Mouse (Mus musculus): ENCODE measurements around the gene Nav2. TPM values are rescaled to one million over a fixed set of nuclear protein-coding genes. Genes with fewer than 3 reads are reported as not detected.

Gene Nav2
- polyA plus RNA-seq, 1 experiment: 21.9 TPM

- Histone ChIP-seq H3K27me3 (ENCODE audit: control insufficient read depth, insufficient read depth, insufficient read length) (no peaks in the 10 kb centered on the region), H3K4me3 (peak overlapping the region; percentile 75), H3K36me3 (ENCODE audit: control insufficient read depth, insufficient read depth) (peaks cover 15% of the 10 kb centered on the region), H3K79me2 (ENCODE audit: control insufficient read depth, insufficient read depth) (peaks cover 45% of the 10 kb centered on the region), H3K4me2 (ENCODE audit: low read depth) (peak overlapping the region; percentile 99), H3ac (ENCODE audit: control insufficient read depth, insufficient read length) (peak overlapping the region; percentile 20)
- TF ChIP-seq CEBPB (IDR thresholded peaks at IDR 0.05; ENCODE audit: insufficient read depth, poor library complexity, severe bottlenecking) (no peak), MYOD1 (IDR thresholded peaks at IDR 0.05; ENCODE audit: control insufficient read depth in 1 of 3, insufficient read length in 2 of 3, low read depth in 2 of 3) (peak in 1 of 3 experiments; percentile 28), MYOG (IDR thresholded peaks at IDR 0.05; ENCODE audit: control insufficient read depth in 1 of 3, insufficient read depth in 1 of 3, insufficient read length in 2 of 3, low read depth in 2 of 3) (peak in 1 of 3 experiments; percentile 21), E2F4 (IDR thresholded peaks at IDR 0.05; ENCODE audit: insufficient read depth) (peak; percentile 83), POLR2A (IDR thresholded peaks at IDR 0.05; ENCODE audit: insufficient read length, low read depth) (peak; percentile 62), POLR2AphosphoS2 (IDR thresholded peaks at IDR 0.05; ENCODE audit: insufficient read length, low read depth) (peak; percentile 50), TCF12 (IDR thresholded peaks at IDR 0.05; ENCODE audit: insufficient read depth, poor library complexity, severe bottlenecking) (no peak), TCF3 (IDR thresholded peaks at IDR 0.05; ENCODE audit: insufficient read length, low read depth) (no peak), MAX (IDR thresholded peaks at IDR 0.05; ENCODE audit: low read depth) (no peak), REST (IDR thresholded peaks at IDR 0.05; ENCODE audit: insufficient read depth, insufficient read length) (no peak), SRF (IDR thresholded peaks at IDR 0.05; ENCODE audit: control insufficient read depth, insufficient read length, low read depth) (no peak), USF1 (IDR thresholded peaks at IDR 0.05; ENCODE audit: low read depth) (no peak)
These were observed 27.7 kb upstream of the Nav2 start for GRCm38 (mm10) chr7:48880591-48881481.

DNA sequence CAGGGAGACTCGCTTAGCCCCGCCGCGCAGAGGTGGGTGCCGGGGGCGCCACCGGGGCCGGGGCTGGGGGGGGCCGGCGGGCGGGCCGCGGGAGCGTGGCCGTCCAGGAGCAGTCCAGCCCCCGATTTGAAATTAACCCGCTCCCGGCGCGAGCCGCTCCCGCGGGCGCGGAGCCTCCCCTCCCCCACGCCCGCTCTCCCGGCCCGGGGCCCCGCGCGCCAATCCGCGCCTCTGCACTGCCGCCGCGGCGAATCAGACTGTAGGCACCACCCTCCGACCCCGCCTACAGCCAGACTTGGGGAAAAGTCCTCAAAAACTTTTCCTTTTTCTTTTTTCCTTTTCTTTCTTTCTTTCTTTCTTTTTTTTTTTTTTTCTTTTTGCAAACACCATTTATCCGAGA lies 27.0 kb upstream of the Nav2 start, which contains the start of gene E2f8:
TSS of gene E2f8 (minus strand) at position 111 of the 400 bp plus-strand sequence.
- Histone ChIP-seq H3K4me2 (ENCODE audit: low read depth) (peak within 1 kb of the TSS; percentile 99), H3K27me3 (ENCODE audit: control insufficient read depth, insufficient read depth, insufficient read length) (no peaks in the 10 kb centered on the region), H3K4me3 (peak within 1 kb of the TSS; percentile 75), H3ac (ENCODE audit: control insufficient read depth, insufficient read length) (peak within 1 kb of the TSS; percentile 20), H3K79me2 (ENCODE audit: control insufficient read depth, insufficient read depth) (peaks cover 38% of the 10 kb centered on the region), H3K36me3 (ENCODE audit: control insufficient read depth, insufficient read depth) (peaks cover 10% of the 10 kb centered on the region)
- TF ChIP-seq E2F4 (IDR thresholded peaks at IDR 0.05; ENCODE audit: insufficient read depth) (peak; percentile 76), POLR2AphosphoS2 (IDR thresholded peaks at IDR 0.05; ENCODE audit: insufficient read length, low read depth) (no peak)

DNA sequence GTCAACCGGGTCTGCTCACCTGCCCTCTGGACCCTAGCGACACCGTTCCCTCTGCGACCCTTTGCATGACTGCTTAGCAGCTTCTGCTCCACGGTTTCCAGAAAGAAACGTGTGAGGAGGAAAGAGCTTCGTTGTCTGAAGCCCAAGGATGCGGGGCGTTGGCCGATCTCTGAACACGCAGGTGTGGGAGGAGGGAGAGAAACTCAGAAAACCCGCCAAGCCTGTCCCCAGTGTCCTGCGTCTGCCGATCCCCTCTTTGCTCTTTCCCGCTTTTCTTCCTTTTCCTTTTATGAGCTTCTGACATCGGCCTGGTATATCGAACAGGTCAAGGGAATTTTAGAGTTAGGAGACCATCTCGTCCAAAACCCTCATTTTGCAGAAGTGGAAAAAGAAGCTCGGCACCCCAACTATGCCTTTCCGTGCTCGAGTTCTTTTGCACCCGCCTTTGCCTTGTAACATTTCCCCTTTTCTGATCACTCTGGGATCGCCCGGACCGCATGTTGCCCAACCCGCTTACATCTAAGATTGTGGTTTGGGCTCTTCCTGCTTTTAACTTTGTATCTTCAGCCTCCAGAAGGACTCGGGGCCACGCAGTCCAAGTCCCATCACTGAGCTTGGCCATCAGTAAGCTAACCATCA lies 26.4 kb upstream of the Nav2 start:
- Histone ChIP-seq H3K4me3 (peak overlapping the region; percentile 75), H3K79me2 (ENCODE audit: control insufficient read depth, insufficient read depth) (peaks cover 32% of the 10 kb centered on the region), H3ac (ENCODE audit: control insufficient read depth, insufficient read length) (peak overlapping the region; percentile 20), H3K36me3 (ENCODE audit: control insufficient read depth, insufficient read depth) (peaks cover 5% of the 10 kb centered on the region), H3K27me3 (ENCODE audit: control insufficient read depth, insufficient read depth, insufficient read length) (no peaks in the 10 kb centered on the region), H3K4me2 (ENCODE audit: low read depth) (peak overlapping the region; percentile 86)
- peak; percentile 17 for TF ChIP-seq POLR2A (IDR thresholded peaks at IDR 0.05; ENCODE audit: insufficient read length, low read depth)
- TF ChIP-seq MYOD1 (IDR thresholded peaks at IDR 0.05; ENCODE audit: control insufficient read depth in 1 of 3, insufficient read length in 2 of 3, low read depth in 2 of 3): no peak
- no peak for TF ChIP-seq CEBPB (IDR thresholded peaks at IDR 0.05; ENCODE audit: insufficient read depth, poor library complexity, severe bottlenecking)
- no peak for TF ChIP-seq MAX (IDR thresholded peaks at IDR 0.05; ENCODE audit: low read depth)

GRCm38 (mm10) chr7:48883525-48884265 lies 24.8 kb upstream of the Nav2 start:
- H3K36me3 ChIP-seq (ENCODE audit: control insufficient read depth, insufficient read depth): no peaks in the 10 kb centered on the region
- no peak overlapping the region for H3K4me3 ChIP-seq
- TF ChIP-seq CEBPB (IDR thresholded peaks at IDR 0.05; ENCODE audit: insufficient read depth, poor library complexity, severe bottlenecking) (peak; percentile 84), MYOG (IDR thresholded peaks at IDR 0.05; ENCODE audit: control insufficient read depth in 1 of 3, insufficient read depth in 1 of 3, insufficient read length in 2 of 3, low read depth in 2 of 3) (no peak), USF1 (IDR thresholded peaks at IDR 0.05; ENCODE audit: low read depth) (no peak), MYOD1 (IDR thresholded peaks at IDR 0.05; ENCODE audit: control insufficient read depth in 1 of 3, insufficient read length in 2 of 3, low read depth in 2 of 3) (peak; percentile 23 to 95 (median 94)), TCF12 (IDR thresholded peaks at IDR 0.05; ENCODE audit: insufficient read depth, poor library complexity, severe bottlenecking) (peak; percentile 74), TCF3 (IDR thresholded peaks at IDR 0.05; ENCODE audit: insufficient read length, low read depth) (no peak)
- peaks cover 20% of the 10 kb centered on the region for H3K79me2 ChIP-seq (ENCODE audit: control insufficient read depth, insufficient read depth)
- H3K4me2 ChIP-seq (ENCODE audit: low read depth): peak overlapping the region; percentile 86
- no peak overlapping the region for H3ac ChIP-seq (ENCODE audit: control insufficient read depth, insufficient read length)
- H3K27me3 ChIP-seq (ENCODE audit: control insufficient read depth, insufficient read depth, insufficient read length): no peaks in the 10 kb centered on the region

- Histone ChIP-seq H3K4me3 (no peak overlapping the region), H3K79me2 (ENCODE audit: control insufficient read depth, insufficient read depth) (peaks cover 15% of the 10 kb centered on the region), H3K27me3 (ENCODE audit: control insufficient read depth, insufficient read depth, insufficient read length) (no peaks in the 10 kb centered on the region), H3ac (ENCODE audit: control insufficient read depth, insufficient read length) (no peak overlapping the region), H3K36me3 (ENCODE audit: control insufficient read depth, insufficient read depth) (no peaks in the 10 kb centered on the region), H3K4me2 (ENCODE audit: low read depth) (peak overlapping the region; percentile 86)
- TF ChIP-seq CEBPB (IDR thresholded peaks at IDR 0.05; ENCODE audit: insufficient read depth, poor library complexity, severe bottlenecking) (peak; percentile 55; the same call in 1 of the 2 replicates), MYOG (IDR thresholded peaks at IDR 0.05; ENCODE audit: control insufficient read depth in 1 of 3, insufficient read depth in 1 of 3, insufficient read length in 2 of 3, low read depth in 2 of 3) (peak in 1 of 3 experiments; percentile 55), POLR2AphosphoS2 (IDR thresholded peaks at IDR 0.05; ENCODE audit: insufficient read length, low read depth) (no peak)
These were observed 24.3 kb upstream of the Nav2 start for GRCm38 (mm10) chr7:48884266-48884611.
